Mouse (Mus musculus) lung, embryonic 14.5 days (tissue): ENCODE measurements around the gene Elk4. TPM values are rescaled to one million over a fixed set of nuclear protein-coding genes. Genes with fewer than 3 reads are reported as not detected.

Experiments
- ATAC-seq: fragments of 200-750 bp; cut with Nextera tagmentation; 2 replicates; pipeline ENCODE4 v1.8.0; 2017; ENCODE audit warnings: mild to moderate bottlenecking, moderate TSS enrichment, moderate library complexity; ENCODE audit not compliant: insufficient read depth
- DNase-seq: peaks from one replicate; pipeline ENCODE4 v3.0.0-alpha.2; 2015
- H3K27ac ChIP-seq: fragments of 300-500 bp; sonication (generic); 2 replicates; pipeline ENCODE4 v1.5.1; 2014; ENCODE audit warnings: low read depth, mild to moderate bottlenecking, moderate library complexity
- H3K27me3 ChIP-seq: fragments of 300-500 bp; sonication (generic); 2 replicates; pipeline ENCODE4 v1.6.1; 2014; ENCODE audit warnings: low read length, control low read depth; ENCODE audit not compliant: insufficient read depth
- H3K36me3 ChIP-seq: fragments of 300-500 bp; sonication (generic); 2 replicates; pipeline ENCODE4 v1.6.1; 2014; ENCODE audit warnings: control low read depth; ENCODE audit not compliant: insufficient read depth
- H3K4me1 ChIP-seq: fragments of 300-500 bp; sonication (generic); 2 replicates; pipeline ENCODE4 v1.6.1; 2014; ENCODE audit warnings: antibody characterized with exemption, control low read depth; ENCODE audit not compliant: insufficient read depth
- H3K4me2 ChIP-seq: fragments of 300-500 bp; sonication (generic); 2 replicates; pipeline ENCODE4 v1.6.1; 2014; ENCODE audit warnings: mild to moderate bottlenecking
- H3K4me3 ChIP-seq: fragments of 300-500 bp; sonication (generic); 2 replicates; pipeline ENCODE4 v1.5.1; 2014; ENCODE audit warnings: low read depth, low read length
- H3K9ac ChIP-seq: fragments of 300-500 bp; sonication (generic); 2 replicates; pipeline ENCODE4 v1.6.1; 2014
- H3K9me3 ChIP-seq: fragments of 300-500 bp; sonication (generic); 2 replicates; pipeline ENCODE4 v1.6.1; 2016; ENCODE audit warnings: low read depth, low read length, control low read depth
- CTCF ChIP-seq: IDR thresholded peaks from 2 replicates; pipeline ENCODE4 v1.5.1; 2016; ENCODE audit warnings: antibody characterized with exemption, low read depth
- WGBS: fragments of 180-500 bp; shearing (Covaris S2); extraction: QIAGEN DNeasy Blood & Tissue Kit; methylation state at CpG from one replicate; pipeline ENCODE4 v1.1.7; 2014; 5-methylcytosine and 5-hydroxymethylcytosine counted together
- polyA plus RNA-seq: library from polyadenylated mRNA; unstranded; fragments of >200 nt; fragmentation: Nextera tagmentation; extraction: Ambion mirVana; gene quantifications from 2 replicates; pipeline ENCODE4 v1.2.1, GENCODE M21; 2014

Gene Elk4
- polyA plus RNA-seq, 1 experiment from 2014 or later = 41.3 TPM

DNA sequence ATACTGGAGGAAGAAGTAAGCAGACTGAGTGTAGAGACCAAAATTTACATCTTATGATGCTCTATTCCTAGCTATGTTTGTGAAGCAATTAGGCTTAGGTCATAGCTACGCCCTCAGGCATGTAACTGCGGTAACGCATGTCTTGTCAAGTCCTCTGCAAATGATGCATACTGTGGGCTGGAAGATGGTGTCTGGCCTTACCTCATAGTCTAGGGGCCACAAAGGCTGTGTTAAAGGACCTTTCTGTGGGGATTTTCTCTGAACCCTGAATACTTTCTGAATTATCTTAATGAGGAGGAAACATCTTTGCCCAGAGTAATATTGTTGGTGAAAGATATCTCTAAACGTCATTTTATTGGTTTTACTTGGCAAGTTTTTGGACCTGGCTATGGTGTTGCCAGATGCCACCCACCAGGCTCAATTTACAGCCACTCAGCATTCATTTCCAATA is 5.5 kb upstream of the Elk4 start:
- Histone ChIP-seq H3K36me3 (no peaks in the 10 kb centered on the region), H3K4me2 (no peak overlapping the region), H3K9me3 (no peaks in the 10 kb centered on the region), H3K4me3 (no peak overlapping the region), H3K4me1 (peaks cover 3% of the 10 kb centered on the region; the same call in 1 of the 2 replicates), H3K27me3 (no peaks in the 10 kb centered on the region), H3K9ac (no peak overlapping the region), H3K27ac (no peak overlapping the region)
- no peak for TF ChIP-seq CTCF
- DNase-seq = no peak
- WGBS = 73% methylated on average over 4 of the region's 4 CpGs
- no peak for ATAC-seq

DNA sequence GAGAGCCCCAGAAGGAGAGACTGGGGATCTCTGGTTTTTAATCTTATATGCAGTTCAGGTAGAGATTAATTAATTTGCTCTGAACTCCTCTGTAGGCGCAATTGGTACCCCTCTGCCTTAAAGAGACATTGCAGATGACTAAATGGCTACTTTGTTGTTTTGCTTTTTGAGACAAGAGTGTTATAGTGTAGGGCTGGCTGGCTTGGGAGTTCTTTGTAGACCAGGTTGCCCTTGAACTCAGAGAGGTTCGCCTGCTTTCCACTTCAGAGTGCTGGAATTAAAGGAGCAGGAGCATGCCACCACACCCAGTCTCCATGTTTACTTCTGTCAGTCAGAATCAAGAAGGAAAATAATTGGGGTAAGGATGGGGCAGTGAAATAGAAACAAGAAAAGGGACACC is 4.3 kb upstream of the Elk4 start:
- Histone ChIP-seq H3K9ac (no peak overlapping the region), H3K9me3 (no peaks in the 10 kb centered on the region), H3K4me3 (no peak overlapping the region), H3K27ac (0 out of 2 replicates have a peak overlapping the region, but pooled peaks have one; percentile 11), H3K4me1 (peaks cover 3% of the 10 kb centered on the region; the same call in 1 of the 2 replicates), H3K4me2 (no peak overlapping the region), H3K27me3 (no peaks in the 10 kb centered on the region), H3K36me3 (no peaks in the 10 kb centered on the region)
- ATAC-seq (no peak), DNase-seq (no peak)
- 56% methylated on average over 2 of the region's 2 CpGs for WGBS
- no peak for TF ChIP-seq CTCF

DNA sequence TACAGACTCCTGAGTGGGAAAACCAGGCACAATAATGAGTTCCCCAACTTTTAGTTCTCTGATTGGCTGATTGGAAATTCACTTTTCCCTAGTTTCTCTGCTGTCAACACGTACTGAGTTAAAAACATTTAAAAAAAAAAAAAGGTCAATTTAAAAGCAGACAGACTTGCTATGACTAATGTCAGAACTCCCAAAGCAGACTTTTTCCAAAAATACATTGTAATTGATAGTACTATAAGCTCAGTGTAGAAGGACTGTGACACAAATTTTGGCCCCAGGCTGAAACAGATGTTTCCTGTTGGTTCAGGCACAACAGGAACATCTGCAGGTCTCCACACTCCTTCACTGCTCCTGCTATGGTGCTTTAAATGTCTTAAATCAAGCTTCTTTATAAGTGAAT is 3.6 kb upstream of the Elk4 start:
- DNase-seq (peak; percentile 38), ATAC-seq (no peak)
- Histone ChIP-seq H3K4me2 (no peak overlapping the region), H3K4me3 (no peak overlapping the region), H3K27me3 (no peaks in the 10 kb centered on the region), H3K27ac (no peak overlapping the region), H3K9me3 (no peaks in the 10 kb centered on the region), H3K9ac (no peak overlapping the region), H3K4me1 (peaks cover 3% of the 10 kb centered on the region; the same call in 1 of the 2 replicates), H3K36me3 (no peaks in the 10 kb centered on the region)
- TF ChIP-seq CTCF = no peak
- 31% methylated on average over 1 of the region's 1 CpGs for WGBS

DNA sequence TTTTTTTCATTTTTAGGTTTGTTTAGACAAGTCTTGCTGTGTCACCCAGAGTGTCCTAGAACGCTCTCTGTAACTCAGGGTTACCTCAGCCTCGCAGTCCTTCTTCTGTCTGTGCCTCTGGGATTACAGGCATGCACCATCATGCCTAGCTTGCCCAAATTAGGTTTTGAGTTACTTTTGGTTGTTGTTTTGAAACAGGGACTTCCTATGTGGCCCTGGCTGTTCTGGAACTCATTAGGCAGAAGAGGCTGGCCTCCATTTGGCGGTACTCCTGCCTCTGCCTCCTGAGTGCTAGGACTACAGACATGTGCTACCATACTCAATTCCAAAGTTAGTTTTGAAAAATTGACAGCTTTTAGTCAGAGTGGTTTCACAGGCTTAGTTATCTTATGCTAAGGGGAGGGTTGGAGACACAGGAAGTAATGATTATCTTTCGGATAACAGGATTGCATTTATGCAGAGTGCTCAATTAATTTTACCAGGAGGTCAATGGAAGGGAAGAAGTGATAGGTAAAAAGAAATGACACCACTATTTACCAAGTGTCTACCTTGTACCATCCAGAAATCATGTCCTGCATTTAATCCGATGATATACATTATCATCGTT is 2.7 kb upstream of the Elk4 start:
- H3K36me3 ChIP-seq = no peaks in the 10 kb centered on the region
- no peak overlapping the region for H3K4me3 ChIP-seq
- WGBS = 77% methylated on average over 6 of the region's 6 CpGs
- no peak for DNase-seq
- no peaks in the 10 kb centered on the region for H3K27me3 ChIP-seq
- H3K4me2 ChIP-seq = no peak overlapping the region
- no peak for TF ChIP-seq CTCF
- no peak for ATAC-seq
- no peaks in the 10 kb centered on the region for H3K9me3 ChIP-seq
- no peak overlapping the region for H3K9ac ChIP-seq
- no peak overlapping the region for H3K27ac ChIP-seq
- peaks cover 8% of the 10 kb centered on the region for H3K4me1 ChIP-seq

DNA sequence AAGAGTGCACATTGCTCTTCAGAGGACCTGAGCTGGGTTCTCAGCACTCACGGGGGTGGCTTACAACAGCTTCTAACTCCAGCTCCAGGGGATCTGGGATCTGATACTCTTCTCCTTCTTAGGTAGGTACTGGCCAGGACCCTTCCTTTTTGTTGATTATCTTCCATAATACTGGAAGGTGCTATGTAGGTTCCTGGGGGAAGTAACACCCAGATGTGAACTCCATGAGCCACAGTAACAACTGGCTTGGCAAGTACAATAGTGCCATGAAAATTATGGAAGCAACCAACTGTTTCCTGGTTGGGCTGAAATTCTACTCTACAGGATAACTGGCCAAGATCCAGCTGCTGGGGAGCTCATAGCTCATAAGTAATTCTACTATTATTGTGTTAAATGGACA is 1.9 kb upstream of the Elk4 start:
- Histone ChIP-seq H3K9ac (no peak overlapping the region), H3K4me3 (no peak overlapping the region), H3K27ac (no peak overlapping the region), H3K9me3 (no peaks in the 10 kb centered on the region), H3K36me3 (no peaks in the 10 kb centered on the region), H3K4me1 (peaks cover 10% of the 10 kb centered on the region), H3K27me3 (no peaks in the 10 kb centered on the region), H3K4me2 (no peak overlapping the region)
- TF ChIP-seq CTCF = no peak
- 73% methylated on average over 1 of the region's 1 CpGs for WGBS
- ATAC-seq = no peak
- DNase-seq = no peak

DNA sequence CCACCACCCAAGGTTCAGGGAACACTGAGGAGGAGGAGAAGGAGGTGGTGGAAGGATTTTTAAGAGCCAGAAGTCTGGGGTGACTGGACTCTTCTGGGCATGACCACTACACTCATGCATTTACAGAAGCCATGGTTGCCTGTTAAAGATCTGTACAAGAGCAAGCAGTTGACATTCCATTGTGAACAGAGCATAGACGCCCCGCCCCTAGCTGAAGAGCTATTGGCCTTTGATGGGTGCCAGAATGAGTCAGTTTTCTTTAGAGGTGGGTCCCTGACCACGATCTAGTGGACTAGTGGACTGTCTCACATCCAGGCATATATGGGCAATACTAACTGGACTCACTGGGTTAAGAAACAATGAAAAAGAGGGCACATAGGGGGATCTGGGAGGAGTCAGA is 1.4 kb upstream of the Elk4 start:
- H3K4me3 ChIP-seq = no peak overlapping the region
- H3K9ac ChIP-seq = no peak overlapping the region
- no peak for ATAC-seq
- TF ChIP-seq CTCF = no peak
- H3K4me2 ChIP-seq = no peak overlapping the region
- 72% methylated on average over 3 of the region's 3 CpGs for WGBS
- no peaks in the 10 kb centered on the region for H3K36me3 ChIP-seq
- H3K27ac ChIP-seq = no peak overlapping the region
- no peaks in the 10 kb centered on the region for H3K9me3 ChIP-seq
- H3K27me3 ChIP-seq = no peaks in the 10 kb centered on the region
- peaks cover 10% of the 10 kb centered on the region for H3K4me1 ChIP-seq
- no peak for DNase-seq

DNA sequence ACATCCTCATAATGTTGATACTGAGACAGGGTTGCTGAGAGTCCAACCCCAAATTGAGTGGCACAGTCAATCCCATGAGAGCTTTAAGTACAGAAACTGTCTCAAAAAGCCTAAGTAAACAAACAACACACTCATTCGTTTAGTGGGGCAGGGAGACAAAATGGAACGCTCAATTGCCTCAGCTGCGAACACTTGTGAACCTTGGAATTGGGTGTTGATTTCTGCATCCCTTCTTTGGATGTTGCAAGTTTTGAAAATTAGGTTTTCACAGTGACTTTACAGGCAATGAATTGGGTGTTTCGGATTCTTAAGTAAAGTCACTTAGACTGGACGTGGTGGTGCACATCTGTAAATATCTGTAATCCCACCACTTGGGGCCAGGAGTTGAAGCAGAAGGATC is 686 bp upstream of the Elk4 start:
- Histone ChIP-seq H3K27me3 (no peaks in the 10 kb centered on the region), H3K9ac (peak overlapping the region; percentile 97)

More for the DNA sequence above, 686 bp upstream of the Elk4 start:
- no peaks in the 10 kb centered on the region for H3K36me3 ChIP-seq
- H3K9me3 ChIP-seq = no peaks in the 10 kb centered on the region
- WGBS = 22% methylated on average over 5 of the region's 5 CpGs
- TF ChIP-seq CTCF = no peak
- H3K27ac ChIP-seq = peak overlapping the region; percentile 100
- H3K4me2 ChIP-seq = peak overlapping the region; percentile 90
- no peak for ATAC-seq
- peak; percentile 44 for DNase-seq
- peak overlapping the region; percentile 86 for H3K4me3 ChIP-seq
- peaks cover 10% of the 10 kb centered on the region for H3K4me1 ChIP-seq
